Mouse (Mus musculus): ENCODE measurements at regions not wholly inside any gene's neighbourhood (a gene's known extent, or its start where the extent isn't known, plus 50 kb on each side); places are given as distances from the start of the nearest gene placed in this dataset.

DNA sequence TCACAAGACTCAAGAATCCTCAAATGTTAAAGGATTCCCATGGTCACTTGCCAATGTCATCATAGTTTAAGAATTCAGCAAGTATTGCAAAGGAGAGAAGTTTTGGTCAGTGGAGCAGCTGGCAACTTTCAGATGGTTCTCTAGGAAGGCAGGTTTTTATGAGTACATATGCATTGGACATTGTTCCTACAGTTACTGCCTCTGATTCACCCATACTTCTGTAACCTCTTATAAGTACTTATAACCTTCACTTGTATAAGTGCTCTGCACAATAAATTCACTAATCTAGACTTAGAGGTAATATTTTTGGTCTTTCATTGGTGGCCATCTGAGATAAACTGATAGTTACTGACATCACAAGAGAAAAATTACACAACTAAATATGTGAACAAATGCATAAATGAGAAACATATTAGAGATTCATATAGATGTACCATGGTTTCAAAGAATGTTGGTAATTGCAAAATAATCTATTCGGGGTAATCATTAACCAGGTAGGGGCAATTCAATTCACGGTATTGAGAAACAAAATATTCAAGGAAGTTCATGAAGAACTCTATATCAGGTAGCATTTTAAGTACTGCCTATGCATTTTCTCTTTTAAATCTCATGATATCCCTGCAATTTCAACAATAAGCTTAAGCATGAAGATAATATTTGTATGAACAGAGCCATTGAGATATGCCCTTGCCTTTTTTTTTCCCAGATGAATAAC, 1059.6 kb downstream of the Pla2g4a start:
- no peak for DNase-seq

- no peak for DNase-seq
Observed at GRCm38 (mm10) chr1:148870788-148871187, 1090.3 kb downstream of the Pla2g4a start.

DNA sequence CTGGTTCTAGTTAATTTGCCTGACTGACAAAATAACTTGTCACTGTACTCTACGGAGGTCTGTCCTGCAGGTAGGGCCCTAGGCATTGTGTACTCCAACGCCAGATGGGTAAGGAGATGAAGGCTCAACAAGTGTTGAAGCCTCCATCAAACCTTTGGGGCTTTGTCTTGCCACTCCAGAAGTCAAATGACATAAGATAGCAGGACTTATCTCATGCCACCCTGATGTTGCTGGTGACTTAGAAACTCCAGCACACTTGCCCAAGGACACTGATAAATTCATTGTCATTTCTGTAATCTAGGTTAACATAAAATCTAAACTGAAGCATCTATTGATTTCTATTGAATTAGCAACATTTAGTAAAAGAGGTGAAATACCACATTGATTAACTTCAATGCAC, 1097.5 kb downstream of the Pla2g4a start:
- DNase-seq: no peak

DNA sequence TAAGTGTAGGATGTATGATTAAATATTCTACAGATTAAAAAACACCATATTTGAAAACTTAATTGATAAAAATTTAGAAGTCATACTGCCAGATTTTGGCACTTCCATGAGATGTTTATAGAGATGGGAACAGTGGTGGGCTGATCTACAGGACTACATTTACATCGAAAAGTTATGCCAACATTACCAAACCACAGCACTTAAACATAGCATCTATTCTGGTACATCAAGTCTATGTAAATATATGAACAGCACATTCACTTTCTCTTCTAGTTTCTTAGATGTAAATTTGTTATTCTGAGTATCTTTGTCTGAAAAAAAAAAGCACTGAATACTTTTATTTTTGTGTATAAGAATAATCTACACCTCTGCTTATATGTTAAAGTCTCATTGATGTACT, 1108.1 kb downstream of the Pla2g4a start:
- no peak for DNase-seq

DNA sequence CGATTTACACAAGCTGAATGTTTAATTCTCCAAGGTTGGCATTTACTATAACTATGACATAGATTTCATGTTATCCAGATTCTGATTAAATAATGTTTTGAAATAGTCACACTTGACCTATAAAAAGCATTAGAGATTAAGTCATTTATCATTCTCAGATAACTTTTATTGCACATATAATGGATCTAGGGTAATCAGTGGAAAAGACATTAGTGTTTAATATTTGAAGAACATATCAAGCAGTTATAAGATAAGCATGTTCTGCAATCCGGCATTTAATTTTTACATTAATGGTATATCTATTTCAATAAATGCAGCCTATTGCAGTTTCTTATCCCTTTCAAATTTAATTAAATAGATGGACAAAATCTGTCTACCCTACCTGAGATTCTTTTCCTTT, 1114.5 kb downstream of the Pla2g4a start:
- no peak for DNase-seq

DNA sequence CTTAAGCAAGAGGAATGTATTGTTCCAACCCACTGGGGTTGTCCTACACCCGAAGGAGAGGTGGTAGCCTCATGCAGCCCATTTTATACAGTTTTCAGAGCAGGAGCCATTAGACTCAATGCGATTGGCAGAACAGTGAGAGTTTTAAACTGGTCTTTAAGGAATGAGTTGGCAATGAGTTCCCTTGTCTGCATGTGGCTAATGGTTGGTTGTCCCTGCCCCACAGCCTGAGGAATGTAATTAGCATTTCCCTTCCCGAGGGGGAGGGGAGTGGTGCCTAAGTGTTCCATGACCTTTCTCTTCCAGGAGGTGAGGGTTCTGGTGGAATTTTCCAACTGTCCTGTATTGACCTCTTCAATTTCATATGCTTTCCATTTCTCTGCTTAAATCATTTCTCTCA, 1137.9 kb downstream of the Pla2g4a start:
- DNase-seq: no peak

GRCm38 (mm10) chr1:148808707-148809106, 1152.4 kb downstream of the Pla2g4a start:
- no peak for DNase-seq

DNA sequence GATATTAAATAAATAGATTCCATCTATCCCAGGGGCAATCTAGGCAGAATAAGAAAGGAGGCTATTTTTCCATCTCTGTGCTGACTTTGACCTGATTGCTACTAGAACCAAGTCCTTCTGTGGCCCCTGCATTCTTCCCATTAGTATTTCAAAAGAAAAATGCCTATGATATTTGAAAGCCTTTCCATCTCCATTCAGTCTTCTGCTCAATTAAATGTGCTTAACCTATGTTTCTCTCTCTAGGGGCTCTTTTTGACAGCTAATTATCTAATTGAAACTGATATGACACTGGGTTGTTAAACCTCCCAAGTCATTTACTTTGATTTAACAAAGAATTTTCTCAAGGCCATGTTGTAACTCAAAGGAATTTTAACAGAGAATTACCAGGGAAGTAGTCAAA, 1164.0 kb downstream of the Pla2g4a start:
- DNase-seq: no peak

DNA sequence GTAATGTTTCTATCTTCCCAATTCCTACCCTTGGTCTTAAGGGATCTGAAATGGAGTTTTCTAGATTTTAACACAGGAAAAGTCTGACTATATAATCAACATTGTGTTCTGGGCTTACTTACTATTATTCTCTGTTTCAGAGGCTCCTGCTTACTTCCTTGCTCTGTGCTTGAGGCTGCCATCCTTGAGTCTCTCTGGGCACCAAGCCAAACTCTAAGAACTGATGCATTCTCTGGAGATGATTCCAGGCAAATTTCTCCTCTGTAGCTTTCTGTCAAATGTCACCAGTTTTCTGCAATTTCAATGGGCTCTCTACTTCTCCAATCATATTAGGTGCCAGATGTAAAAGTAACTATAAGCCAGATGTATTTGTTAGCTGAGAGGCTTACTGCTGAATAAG, 1210.3 kb downstream of the Pla2g4a start:
- no peak for DNase-seq

DNA sequence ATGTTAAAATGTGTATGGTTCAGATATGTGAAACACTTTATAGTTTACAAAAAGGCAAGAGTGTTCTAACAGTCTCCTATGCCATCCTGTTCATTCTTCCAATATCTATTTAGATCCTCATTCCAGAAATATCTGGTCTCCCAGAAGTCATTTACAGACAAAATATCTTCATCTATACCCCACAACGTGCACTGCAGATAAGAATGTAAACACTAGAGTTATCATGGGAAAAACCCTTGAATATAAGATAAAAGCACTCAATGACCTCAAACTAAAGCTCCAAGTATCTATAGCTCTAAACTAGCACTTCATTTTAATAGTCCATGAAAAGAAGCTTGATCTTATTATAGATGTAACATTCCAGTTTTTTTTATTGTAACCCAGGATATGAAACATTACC, 1239.0 kb downstream of the Pla2g4a start:
- DNase-seq: no peak

- DNase-seq: no peak
Observed at GRCm38 (mm10) chr1:148721409-148721808, 1239.7 kb downstream of the Pla2g4a start.

- DNase-seq: no peak
Observed at GRCm38 (mm10) chr1:148720980-148721379, 1240.1 kb downstream of the Pla2g4a start.

GRCm38 (mm10) chr1:148708084-148708483, 1253.0 kb downstream of the Pla2g4a start:
- DNase-seq: no peak

- no peak for DNase-seq
Observed at GRCm38 (mm10) chr1:148707657-148708056, 1253.4 kb downstream of the Pla2g4a start.

DNA sequence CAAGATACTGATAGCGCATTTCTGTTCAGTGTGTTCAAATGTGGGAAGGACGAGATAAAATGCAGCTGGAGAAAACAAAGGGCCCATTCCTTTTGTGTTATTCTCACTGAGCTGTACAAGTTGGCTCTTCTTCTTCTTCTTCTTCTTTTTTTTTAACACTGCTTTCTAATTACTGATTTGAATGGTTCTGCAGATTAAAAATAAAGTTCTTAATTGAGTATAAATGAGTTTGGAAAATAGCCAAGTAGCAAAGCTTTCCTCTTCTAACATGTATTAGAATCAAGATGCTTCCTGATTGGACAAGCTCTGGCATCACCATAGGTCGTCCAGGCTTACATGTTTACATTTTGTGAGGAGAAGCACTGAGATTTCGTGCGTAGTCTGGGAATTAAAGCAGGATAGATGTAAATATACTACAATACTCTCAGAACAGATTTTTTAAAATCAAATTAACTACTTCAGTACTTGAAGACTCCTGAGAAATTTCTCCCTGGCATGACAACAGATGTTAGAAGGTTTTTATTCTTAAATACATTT, 1254.8 kb downstream of the Pla2g4a start:
- no peak for DNase-seq

- no peak for DNase-seq
Observed at GRCm38 (mm10) chr1:148700599-148700954, 1260.5 kb downstream of the Pla2g4a start.

- no peak for DNase-seq
Observed at GRCm38 (mm10) chr1:148699854-148700598, 1261.1 kb downstream of the Pla2g4a start.

- no peak for DNase-seq
Observed at GRCm38 (mm10) chr1:148690085-148690484, 1271.0 kb downstream of the Pla2g4a start.

- DNase-seq: no peak
Observed at GRCm38 (mm10) chr1:148689618-148690017, 1271.5 kb downstream of the Pla2g4a start.

- no peak for DNase-seq
Observed at GRCm38 (mm10) chr1:148675516-148675915, 1285.6 kb downstream of the Pla2g4a start.

DNA sequence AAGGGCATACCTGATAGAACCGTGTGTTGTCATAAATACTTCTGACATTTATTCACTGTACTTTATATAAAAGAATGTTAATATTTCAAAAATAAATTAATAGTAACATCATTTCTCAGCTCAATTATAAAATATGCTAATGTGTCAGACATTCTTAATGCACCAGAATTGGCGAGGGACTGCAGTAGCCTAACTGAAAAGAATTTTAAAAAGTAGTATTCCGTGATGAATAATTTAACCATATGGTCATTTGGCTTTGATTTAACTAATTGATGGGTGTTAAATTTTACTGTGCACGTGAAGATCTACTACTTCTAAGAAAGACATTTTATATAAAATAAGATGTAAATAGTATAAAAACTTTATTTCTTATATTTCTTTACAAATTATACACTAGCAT, 1296.7 kb downstream of the Pla2g4a start:
- no peak for DNase-seq

GRCm38 (mm10) chr1:148656990-148657389, 1304.1 kb downstream of the Pla2g4a start:
- DNase-seq: no peak

All from lung, adult 18-20 months (tissue).